Mouse (Mus musculus): ENCODE data around the gene Gng7.

GRCm38 (mm10) chr10:81018326-81018725, 3.6 kb upstream of the Gng7 start:
- TF ChIP-seq POLR2A (IDR thresholded peaks at IDR 0.05; ENCODE audit: borderline replicate concordance, extremely low read depth, low read depth, low read length), result no peak
- TF ChIP-seq CTCF (IDR thresholded peaks at IDR 0.05; ENCODE audit: insufficient read depth, low read length), result no peak
